In the genomic region with DNA sequence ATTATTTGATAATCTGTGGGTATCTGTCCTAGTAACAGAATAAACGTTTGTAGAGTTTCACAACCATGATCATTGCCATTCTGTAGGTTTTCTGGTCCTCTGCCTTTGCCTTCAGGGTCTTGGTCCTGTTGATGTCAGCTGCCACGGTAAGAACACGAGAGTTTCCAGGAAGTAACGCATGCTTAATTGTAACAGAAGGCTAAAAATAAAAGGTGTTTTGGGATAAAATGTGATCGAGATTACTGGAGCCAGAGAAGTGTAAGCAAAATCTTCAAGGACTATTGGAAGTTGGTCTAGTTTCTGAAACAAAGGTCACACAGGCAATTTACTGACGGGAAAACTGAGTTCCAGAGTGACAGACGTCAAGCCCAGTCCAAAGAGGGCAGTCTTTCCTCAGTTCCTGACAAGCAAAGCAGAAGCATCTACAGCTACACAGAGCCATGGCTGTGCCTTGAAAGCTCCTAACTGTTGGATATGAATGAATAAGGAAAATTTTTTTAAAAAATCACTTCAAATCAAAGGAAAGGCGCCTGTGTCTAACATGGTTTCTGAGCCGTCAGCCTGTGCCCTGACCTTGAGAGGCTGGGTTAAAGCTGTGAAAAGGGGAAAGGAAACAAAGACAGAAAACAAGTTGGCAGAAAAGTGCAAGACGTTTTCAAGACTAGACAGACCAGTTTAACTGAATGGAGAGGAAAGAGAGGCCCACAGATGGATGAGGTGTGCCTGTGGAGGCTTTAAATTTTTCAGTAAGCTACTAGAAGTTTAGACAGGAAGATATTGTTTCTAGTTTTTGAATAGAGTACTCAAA, we compare ENCODE assay signal across 8 mouse cellular contexts. TPM values are rescaled to one million over a fixed set of nuclear protein-coding genes. Genes with fewer than 3 reads are reported as not detected.
A peak's percentile ranks its signal among the peaks of the same experiment; 100 is the strongest.
DNase-seq lines count a peak whose midpoint lies in the region; ATAC-seq and TF ChIP-seq lines count a peak whose summit lies in the region.

No protein-coding gene starts in this region.

- WGBS in kidney, embryonic 14.5 days, result 49% methylated on average over 10 of the region's 10 CpGs
- 13% methylated on average over 10 of the region's 10 CpGs for WGBS in lung, postnatal 0 days

- no peaks in the 10 kb centered on the region for H3K4me1 ChIP-seq in kidney, embryonic 14.5 days (ENCODE audit: control insufficient read depth, insufficient read depth, low read length)
- H3K4me1 ChIP-seq in lung, postnatal 0 days (ENCODE audit: insufficient read depth, low read depth, low read length), result no peaks in the 10 kb centered on the region

- TF ChIP-seq EP300 in lung, postnatal 0 days (IDR thresholded peaks at IDR 0.05), result no peak

- peak; percentile 77 for TF ChIP-seq CTCF in lung, postnatal 0 days (IDR thresholded peaks at IDR 0.05)

- no peak overlapping the region for H3K4me3 ChIP-seq in kidney, embryonic 14.5 days (ENCODE audit: low read length)
- no peak overlapping the region for H3K4me3 ChIP-seq in lung, postnatal 0 days (ENCODE audit: low read depth, low read length)

- no peak overlapping the region for H3K4me2 ChIP-seq in kidney, embryonic 14.5 days (replicated peaks; ENCODE audit: low read depth, low read length)
- no peak overlapping the region for H3K4me2 ChIP-seq in lung, postnatal 0 days (replicated peaks; ENCODE audit: low read depth, low read length)

- no peak overlapping the region for H3K9ac ChIP-seq in kidney, embryonic 14.5 days (ENCODE audit: low read depth, low read length)
- no peak overlapping the region for H3K9ac ChIP-seq in lung, postnatal 0 days (replicated peaks; ENCODE audit: low read depth)

- no peaks in the 10 kb centered on the region for H3K27me3 ChIP-seq in kidney, embryonic 14.5 days (ENCODE audit: control insufficient read depth, insufficient read depth, low read length)
- no peaks in the 10 kb centered on the region for H3K27me3 ChIP-seq in lung, postnatal 0 days (replicated peaks; ENCODE audit: insufficient read depth, low read length)

- DNase-seq in kidney, adult 18-20 months, result peak; percentile 34
- DNase-seq in adipocyte (ENCODE audit: low spot score), result peak; percentile 70
- peak; percentile 73 for DNase-seq in lung, postnatal 0 days (ENCODE audit: low spot score)
- DNase-seq in gastrocnemius, postnatal 25 days, result no peak
- no peak for DNase-seq in left cerebral cortex, adult 8-10 months (ENCODE audit: low spot score in 2 of 2)
- no peak for DNase-seq in urinary bladder, adult 18-20 months (ENCODE audit: low spot score in 2 of 2)

- H3K36me3 ChIP-seq in kidney, embryonic 14.5 days (ENCODE audit: control insufficient read depth, insufficient read depth, low read length), result no peaks in the 10 kb centered on the region
- H3K36me3 ChIP-seq in lung, postnatal 0 days (ENCODE audit: insufficient read depth, low read length), result no peaks in the 10 kb centered on the region

- ATAC-seq in kidney, embryonic 14.5 days (ENCODE audit: low FRiP score, low TSS enrichment), result no peak
- ATAC-seq in hematopoietic stem cell, adult 5-6 weeks (replicated peaks in 1 of 2; ENCODE audit: insufficient read depth in 1 of 2, low FRiP score in 2 of 2, low TSS enrichment in 1 of 2, low read depth in 1 of 2, poor library complexity in 2 of 2, severe bottlenecking in 2 of 2), result peak; percentile 51 to 63; a peak in 3 of 4 replicates
- ATAC-seq in lung, postnatal 0 days, result peak; percentile 70

- no peak overlapping the region for H3K27ac ChIP-seq in kidney, embryonic 14.5 days (ENCODE audit: low read depth, low read length)
- H3K27ac ChIP-seq in lung, postnatal 0 days (ENCODE audit: low read length), result peak overlapping the region; percentile 17; the same call in 1 of the 2 replicates

- no peaks in the 10 kb centered on the region for H3K9me3 ChIP-seq in kidney, embryonic 14.5 days (ENCODE audit: control insufficient read depth, low read length)
- no peaks in the 10 kb centered on the region for H3K9me3 ChIP-seq in lung, postnatal 0 days (ENCODE audit: low read length)

RNA-seq across cellular contexts. Expression of a gene that starts 6.8 kb away (rescaled TPM):
- polyA plus RNA-seq in kidney, embryonic 14.5 days (2014; fragmentation: Nextera tagmentation; extraction: Ambion mirVana), result 51.8 and 83.1 TPM in 2 replicates
- total RNA-seq in hematopoietic stem cell, adult 5-6 weeks (2017), result 74.7 and 78.4 TPM in 2 replicates
- polyA plus RNA-seq in lung, postnatal 0 days (2015; fragmentation: Nextera tagmentation; extraction: Ambion mirVana), result 64.6 and 75.6 TPM in 2 replicates
- 10 to 100 TPM; 16.2 to 19.2 TPM for total RNA-seq in gastrocnemius, postnatal 25 days (2021)
- 10 to 100 TPM; 67.9 to 80.4 (median 71.5) TPM for total RNA-seq in left cerebral cortex, adult 8-10 months (2022)

RNA-seq across cellular contexts. Expression of a gene that starts 15.0 kb away (rescaled TPM):
- 11.6 and 11.8 TPM in 2 replicates for polyA plus RNA-seq in kidney, embryonic 14.5 days (2014; fragmentation: Nextera tagmentation; extraction: Ambion mirVana)
- total RNA-seq in hematopoietic stem cell, adult 5-6 weeks (2017), result 17.7 and 17.9 TPM in 2 replicates
- 18.9 and 23.7 TPM in 2 replicates for polyA plus RNA-seq in lung, postnatal 0 days (2015; fragmentation: Nextera tagmentation; extraction: Ambion mirVana)
- 10 to 100 TPM; 14.8 to 15.2 TPM for total RNA-seq in gastrocnemius, postnatal 25 days (2021)
- 10 to 100 TPM; 37.9 to 41.4 (median 40.1) TPM for total RNA-seq in left cerebral cortex, adult 8-10 months (2022)

RNA-seq across cellular contexts. Expression of a gene that starts 15.9 kb away (rescaled TPM):
- polyA plus RNA-seq in kidney, embryonic 14.5 days (2014; fragmentation: Nextera tagmentation; extraction: Ambion mirVana), result 0.24 TPM in 1 of 2 replicates, not detected in the other
- 0.13 TPM in 1 of 2 replicates, not detected in the other for total RNA-seq in hematopoietic stem cell, adult 5-6 weeks (2017)
- 1.7 and 1.8 TPM in 2 replicates for polyA plus RNA-seq in lung, postnatal 0 days (2015; fragmentation: Nextera tagmentation; extraction: Ambion mirVana)
- total RNA-seq in gastrocnemius, postnatal 25 days (2021), result under 1 TPM in 1 of 2 experiments, not detected in 1; 0.21 TPM
- total RNA-seq in left cerebral cortex, adult 8-10 months (2022), result 1 to 10 TPM in 3 of 4 experiments, under 1 TPM in 1; 0.52 to 1.5 (median 1.4) TPM

Comparison
In these comparisons a context has a peak if more than half of its experiments do, and no peak if none do; other contexts are left out.
1. DNase-seq: peak in kidney, adult 18-20 months (single experiment), adipocyte (single experiment) and lung, postnatal 0 days (single experiment); none in gastrocnemius, postnatal 25 days (single experiment), left cerebral cortex, adult 8-10 months (0 of 2) and urinary bladder, adult 18-20 months (0 of 2).